Mouse (Mus musculus) hindlimb bud, embryonic 11.5 days (tissue): ENCODE measurements at regions not wholly inside any gene's neighbourhood (a gene's known extent, or its start where the extent isn't known, plus 50 kb on each side); places are given as distances from the start of the nearest gene placed in this dataset.

Experiments
- DNase-seq: peaks from one replicate; pipeline ENCODE4 v3.0.0-alpha.2; 2012; ENCODE audit warnings: low read depth, low spot score; ENCODE audit errors: extremely low spot score

DNA sequence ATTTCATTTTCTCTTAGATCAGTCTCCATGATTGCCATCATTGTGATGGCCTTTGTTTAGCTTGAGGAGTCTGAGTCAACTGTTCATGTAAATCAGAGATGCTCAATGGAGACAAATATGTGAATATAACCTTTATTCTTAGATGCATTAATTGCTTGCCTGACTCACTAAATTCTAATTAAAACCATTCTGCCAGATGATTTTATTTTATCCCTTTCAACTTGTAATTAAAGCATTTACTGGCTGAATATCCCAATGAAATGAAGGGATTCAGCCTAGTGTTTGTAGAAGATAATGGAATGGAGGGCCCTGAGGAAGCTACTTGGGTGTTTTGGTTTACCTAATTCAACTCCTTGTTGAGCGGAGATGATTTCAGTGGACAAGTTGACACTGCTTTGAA is 777.1 kb upstream of the Auts2 start:
- DNase-seq, result no peak

- no peak for DNase-seq
Measured at GRCm38 (mm10) chr5:133314031-133314430, 770.9 kb upstream of the Auts2 start.

DNA sequence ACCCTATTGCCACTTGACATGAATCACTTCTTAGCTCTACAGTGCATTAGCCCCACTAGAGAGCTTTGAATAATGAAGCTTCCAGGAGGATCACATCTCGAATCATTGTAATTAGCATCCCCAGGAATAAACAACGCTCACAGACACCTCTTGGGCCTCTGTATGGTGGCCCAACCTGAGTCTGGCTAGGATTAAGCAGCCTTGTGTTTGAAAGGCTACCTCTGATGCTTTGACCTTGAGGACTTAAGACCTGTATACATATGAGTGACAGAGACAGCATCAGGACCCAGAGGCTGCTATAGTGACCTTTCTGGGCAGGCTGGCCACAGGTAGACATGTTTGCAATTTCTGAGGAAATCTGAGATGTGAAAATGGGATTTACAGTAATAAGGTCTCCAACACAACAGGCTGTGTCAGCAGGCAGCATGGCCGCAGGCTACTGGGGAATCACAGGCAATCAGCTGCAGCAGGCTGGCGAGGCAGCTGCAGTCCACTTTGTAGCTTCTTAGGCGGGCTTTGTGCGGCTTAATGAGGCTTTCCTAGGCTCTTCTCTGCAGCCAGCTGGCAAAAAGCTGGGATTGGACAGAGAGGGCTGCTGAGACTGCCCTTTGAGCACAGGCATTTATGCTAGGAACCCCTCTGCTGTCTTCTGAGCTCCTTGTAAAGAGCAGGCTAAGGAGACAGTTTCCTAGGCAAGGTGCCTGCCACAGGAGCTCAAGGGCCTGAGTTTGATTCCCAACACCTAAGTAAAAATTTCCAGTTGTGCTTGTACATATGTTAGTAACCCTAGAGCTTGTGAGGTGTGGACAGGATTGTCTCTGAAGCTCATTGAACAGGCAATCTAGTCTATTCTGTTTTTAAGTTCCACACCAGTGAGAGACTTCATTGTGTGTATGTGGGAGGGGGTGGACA is 768.1 kb upstream of the Auts2 start:
- DNase-seq, result no peak

DNA sequence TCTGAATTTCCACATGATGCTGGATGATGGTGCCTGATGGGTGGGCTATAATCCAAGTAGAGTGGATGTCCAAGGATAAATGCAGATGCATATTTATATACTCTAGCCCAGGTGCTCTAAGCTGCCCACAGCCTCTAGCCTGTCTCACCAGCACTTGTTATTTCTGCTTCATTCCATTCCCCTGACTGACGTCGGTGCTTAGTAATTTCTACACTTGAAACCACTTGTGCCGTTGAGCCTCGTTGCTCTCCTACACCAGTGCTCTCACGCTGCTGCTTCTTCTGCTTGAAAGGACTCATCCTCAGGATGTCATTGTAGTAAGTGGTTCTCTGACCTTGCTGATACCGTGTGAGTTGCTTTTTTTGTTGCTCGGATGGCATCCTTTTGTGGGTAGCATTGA is 724.7 kb upstream of the Auts2 start:
- no peak for DNase-seq

DNA sequence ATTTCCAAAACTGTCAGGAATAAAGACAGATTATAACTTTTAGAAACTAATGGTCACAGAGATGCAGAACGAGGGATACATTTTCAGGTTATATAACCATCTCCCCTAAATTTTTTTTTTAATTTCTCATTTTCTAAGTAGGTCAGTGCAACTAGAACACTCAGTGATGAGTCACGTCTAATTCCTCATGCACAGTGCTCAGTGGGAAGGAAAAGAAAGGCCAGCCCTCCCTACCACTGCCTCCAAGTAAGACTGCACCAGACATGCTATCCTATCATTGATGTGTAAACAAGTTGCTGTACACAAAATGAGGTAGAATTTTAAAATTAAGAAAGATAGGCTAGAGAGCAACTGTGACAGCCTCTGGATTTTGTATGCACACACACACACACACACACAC is 724.2 kb upstream of the Auts2 start:
- DNase-seq, result no peak

GRCm38 (mm10) chr5:133264976-133265375 is 721.8 kb upstream of the Auts2 start:
- DNase-seq, result no peak

DNA sequence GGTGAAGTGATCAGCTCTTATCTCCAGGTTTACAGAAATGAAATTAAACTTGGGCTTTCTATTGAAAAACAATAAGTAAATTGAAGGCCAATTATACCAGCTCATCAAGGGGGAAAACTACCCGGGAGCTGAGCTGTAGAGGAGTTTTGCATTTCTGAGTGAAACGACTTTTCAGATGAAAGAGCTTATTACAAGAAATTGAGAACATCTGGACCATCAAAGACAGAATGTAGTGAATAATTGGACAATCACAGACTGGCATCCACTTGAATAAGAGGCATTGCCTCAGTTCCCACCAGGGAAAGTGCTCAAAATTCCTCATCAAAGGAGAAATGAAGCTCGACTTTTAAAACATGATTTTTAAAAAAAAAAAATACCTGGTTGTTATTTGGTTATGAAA is 675.7 kb upstream of the Auts2 start:
- DNase-seq, result peak; percentile 1

GRCm38 (mm10) chr5:133198546-133198945 is 655.4 kb upstream of the Auts2 start:
- DNase-seq, result no peak

DNA sequence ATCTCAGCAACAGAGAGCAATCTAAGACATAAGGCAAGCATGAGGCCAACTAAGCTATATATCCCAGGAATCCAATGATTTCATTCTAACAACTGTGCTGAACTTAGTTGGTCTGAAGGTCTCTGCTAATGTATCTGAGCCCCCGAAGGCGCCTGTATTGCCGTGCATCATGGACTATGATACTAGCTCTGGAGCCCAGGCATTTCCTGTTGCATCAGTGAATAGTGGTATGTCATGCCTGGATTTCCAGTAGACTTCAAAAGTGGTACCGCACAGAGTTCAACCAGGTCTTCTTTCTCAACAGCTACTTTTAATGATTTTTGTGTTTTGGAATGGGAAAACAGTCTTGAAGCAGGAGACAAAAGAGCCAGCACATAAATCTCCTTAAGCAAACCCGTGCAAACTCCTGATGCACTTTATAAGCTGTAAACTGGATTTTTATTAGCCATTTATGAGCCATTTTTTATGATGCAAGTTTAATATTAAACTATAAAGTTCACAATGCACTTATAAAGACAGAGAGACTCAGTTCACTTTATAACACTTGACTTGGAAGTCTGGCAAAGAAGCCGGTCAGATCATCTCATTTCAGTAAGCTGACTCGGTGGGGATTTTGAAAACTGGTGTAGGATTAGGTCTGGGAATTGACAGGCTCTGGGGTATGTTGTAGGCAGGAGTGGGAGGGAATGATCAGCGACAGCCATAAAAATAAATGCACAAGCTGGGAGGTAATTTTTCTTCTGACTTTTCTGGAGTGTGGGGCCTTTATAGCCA is 646.8 kb upstream of the Auts2 start:
- no peak for DNase-seq

GRCm38 (mm10) chr5:133175636-133176035 is 632.5 kb upstream of the Auts2 start:
- DNase-seq, result no peak

DNA sequence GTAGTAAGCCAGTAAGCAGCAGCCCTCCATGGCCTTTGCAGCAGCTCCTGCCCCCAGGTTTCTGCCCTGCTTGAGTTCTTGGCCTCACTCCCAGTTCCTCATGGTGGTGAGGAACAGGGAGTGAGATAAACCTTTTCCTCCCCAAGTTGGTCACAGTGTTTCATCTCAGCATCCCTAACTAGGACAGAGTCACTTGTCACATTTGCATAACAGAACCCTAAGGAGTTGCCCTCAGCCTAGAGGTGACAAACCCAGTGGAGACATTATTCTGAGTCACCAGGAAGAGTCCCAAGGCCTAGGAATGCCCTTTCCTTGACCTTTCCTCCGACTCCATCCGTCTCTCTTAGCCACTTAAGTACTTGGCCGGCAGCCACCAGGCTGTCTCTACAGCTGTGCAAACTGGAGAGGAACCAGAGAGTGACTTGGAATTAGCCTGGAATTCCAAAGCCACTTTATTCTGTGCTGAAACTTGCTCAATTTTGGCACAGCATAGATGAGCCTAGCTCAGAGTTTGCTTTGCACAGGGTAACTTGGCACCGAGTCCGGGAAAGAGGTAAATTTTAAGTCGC is 630.1 kb upstream of the Auts2 start:
- no peak for DNase-seq

DNA sequence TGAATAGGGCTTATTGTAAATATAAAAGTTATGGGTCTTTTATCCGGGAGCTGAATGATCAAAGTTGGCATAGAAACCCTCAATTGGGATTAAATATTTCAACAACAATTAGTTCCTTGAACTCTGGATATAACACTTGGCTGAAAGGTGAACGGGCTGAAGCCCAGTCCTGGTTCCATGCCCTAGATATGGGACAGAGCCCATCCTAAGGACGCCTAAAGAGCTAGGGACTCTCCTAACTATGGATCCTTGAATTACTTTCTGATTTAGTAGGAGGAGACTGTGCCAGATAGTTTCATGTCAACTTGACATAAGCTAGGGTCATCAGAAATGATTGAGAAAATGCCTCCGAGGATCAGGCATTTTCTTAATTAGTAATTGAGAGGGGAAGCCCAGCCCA is 629.5 kb upstream of the Auts2 start:
- DNase-seq, result no peak

DNA sequence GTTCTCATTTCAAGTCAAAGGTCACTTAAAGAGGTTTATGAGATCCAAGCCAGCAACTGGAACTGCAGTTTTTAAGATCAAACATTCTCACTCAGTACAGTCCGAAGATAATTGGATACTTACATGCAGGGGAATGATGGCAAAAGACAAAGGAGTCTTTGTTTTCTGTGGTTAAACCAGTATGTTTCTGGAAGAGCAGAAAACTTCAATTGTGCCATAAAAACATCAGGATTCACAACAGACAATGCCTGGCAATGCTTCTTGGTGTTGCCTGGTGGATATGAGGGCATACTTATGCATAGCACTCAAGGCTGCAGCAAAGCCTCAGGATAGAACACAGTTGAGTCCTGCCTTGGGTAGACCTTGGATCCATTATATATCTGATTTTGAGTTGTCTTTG is 628.1 kb upstream of the Auts2 start:
- DNase-seq, result no peak

DNA sequence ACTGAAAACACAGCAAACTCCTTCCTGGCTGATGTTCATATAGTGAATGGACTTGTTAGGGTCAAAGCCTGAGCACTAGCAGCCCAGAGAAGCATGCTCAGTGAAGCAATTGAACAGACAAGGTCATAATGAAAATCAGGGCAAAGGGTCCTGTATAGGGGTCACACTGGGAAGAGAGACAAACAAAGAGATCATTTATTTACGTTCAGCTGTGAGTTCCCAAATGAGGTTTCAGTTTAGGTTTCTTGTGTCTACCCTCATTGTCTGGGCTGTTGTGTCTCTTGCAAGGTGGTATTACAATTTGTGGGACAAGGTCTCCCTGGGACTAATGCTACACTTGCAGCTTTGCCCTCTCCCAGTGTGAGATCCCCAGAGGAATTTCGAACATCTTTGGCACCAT is 624.4 kb upstream of the Auts2 start:
- DNase-seq, result no peak

- no peak for DNase-seq
Measured at GRCm38 (mm10) chr5:133167001-133167461, 623.9 kb upstream of the Auts2 start.

- no peak for DNase-seq
Measured at GRCm38 (mm10) chr5:133156115-133156857, 613.1 kb upstream of the Auts2 start.

- no peak for DNase-seq
Measured at GRCm38 (mm10) chr5:133145996-133146395, 602.9 kb upstream of the Auts2 start.

- DNase-seq, result no peak
Measured at GRCm38 (mm10) chr5:133143679-133144078, 600.5 kb upstream of the Auts2 start.

- no peak for DNase-seq
Measured at GRCm38 (mm10) chr5:133142401-133143115, 599.4 kb upstream of the Auts2 start.

GRCm38 (mm10) chr5:133131042-133131441 is 587.9 kb upstream of the Auts2 start:
- DNase-seq, result no peak
